Mouse (Mus musculus) NIH3T3 (cell line): ENCODE results near the gene Slc7a10.
A peak's percentile ranks its signal among the peaks of the same experiment; 100 is the strongest.

Experiments
- DNase-seq: peaks from one replicate; pipeline ENCODE4 v3.0.0-alpha.2; 2012; ENCODE audit warnings: low read depth

Slc7a10 gene

GRCm38 (mm10) chr7:35185889-35186569 is at the start of gene Slc7a10:
Slc7a10 (plus strand) TSS chr7:35186385.
- no peak for DNase-seq

- DNase-seq = no peak
Measured at GRCm38 (mm10) chr7:35137524-35137923, 48.7 kb upstream of the Slc7a10 start.

- no peak for DNase-seq
Measured at GRCm38 (mm10) chr7:35138481-35138880, 47.7 kb upstream of the Slc7a10 start.

- no peak for DNase-seq
Measured at GRCm38 (mm10) chr7:35139880-35140279, 46.3 kb upstream of the Slc7a10 start.

GRCm38 (mm10) chr7:35141519-35141918 is 44.7 kb upstream of the Slc7a10 start:
- DNase-seq = peak; percentile 53

GRCm38 (mm10) chr7:35142522-35142921 is 43.7 kb upstream of the Slc7a10 start:
- no peak for DNase-seq

- no peak for DNase-seq
Measured at GRCm38 (mm10) chr7:35143864-35144618, 42.1 kb upstream of the Slc7a10 start.

- no peak for DNase-seq
Measured at GRCm38 (mm10) chr7:35145068-35145467, 41.1 kb upstream of the Slc7a10 start.

- DNase-seq = no peak
Measured at GRCm38 (mm10) chr7:35146269-35146668, 39.9 kb upstream of the Slc7a10 start.

- DNase-seq = no peak
Measured at GRCm38 (mm10) chr7:35149616-35150433, 36.4 kb upstream of the Slc7a10 start.

GRCm38 (mm10) chr7:35150860-35151259 is 35.3 kb upstream of the Slc7a10 start:
- no peak for DNase-seq

- no peak for DNase-seq
Measured at GRCm38 (mm10) chr7:35154449-35154848, 31.7 kb upstream of the Slc7a10 start.

- no peak for DNase-seq
Measured at GRCm38 (mm10) chr7:35156561-35157477, 29.4 kb upstream of the Slc7a10 start.

- no peak for DNase-seq
Measured at GRCm38 (mm10) chr7:35157512-35157911, 28.7 kb upstream of the Slc7a10 start.

GRCm38 (mm10) chr7:35162443-35162842 is 23.7 kb upstream of the Slc7a10 start:
- DNase-seq = no peak

- no peak for DNase-seq
Measured at GRCm38 (mm10) chr7:35163600-35163999, 22.6 kb upstream of the Slc7a10 start.

GRCm38 (mm10) chr7:35164131-35164530 is 22.1 kb upstream of the Slc7a10 start:
- DNase-seq = no peak

- DNase-seq = no peak
Measured at GRCm38 (mm10) chr7:35166988-35167387, 19.2 kb upstream of the Slc7a10 start.

- DNase-seq = no peak
Measured at GRCm38 (mm10) chr7:35167925-35168324, 18.3 kb upstream of the Slc7a10 start.

- peak; percentile 86 for DNase-seq
Measured at GRCm38 (mm10) chr7:35169341-35169740, 16.8 kb upstream of the Slc7a10 start.

GRCm38 (mm10) chr7:35171867-35172382 is 14.3 kb upstream of the Slc7a10 start:
- peak; percentile 95 for DNase-seq
